Mouse (Mus musculus) liver, embryonic 14.5 days (tissue): ENCODE results near the gene Ss18l2. TPM values are rescaled to one million over a fixed set of nuclear protein-coding genes. Genes with fewer than 3 reads are reported as not detected.

Experiments used
- ATAC-seq: fragments of 200-750 bp; cut with Nextera tagmentation; 2 replicates; pipeline ENCODE4 v1.8.0; 2017; ENCODE audit warnings: moderate number of reproducible peaks, mild to moderate bottlenecking, moderate library complexity; ENCODE audit not compliant: insufficient read depth
- DNase-seq, 3 experiments: peaks; one replicate each; pipeline ENCODE4 v3.0.0-alpha.2; 2012 to 2013; ENCODE audit warnings: low read depth in 3 of 3, low spot score in 3 of 3
- H3K27ac ChIP-seq: fragments of 300-500 bp; sonication (generic); 2 replicates; pipeline ENCODE4 v1.5.1; 2014; ENCODE audit warnings: moderate library complexity, mild to moderate bottlenecking, control low read depth, inconsistent platforms
- H3K27me3 ChIP-seq: fragments of 300-500 bp; sonication (generic); 2 replicates; pipeline ENCODE4 v1.6.1; 2014; ENCODE audit warnings: mild to moderate bottlenecking, low read length, moderate library complexity; ENCODE audit not compliant: control insufficient read depth, insufficient read depth
- H3K36me3 ChIP-seq: fragments of 300-500 bp; sonication (generic); replicated peaks from 2 replicates; pipeline ENCODE4 v1.6.1; 2014; ENCODE audit warnings: low read depth; ENCODE audit not compliant: control insufficient read depth, insufficient read depth
- H3K4me1 ChIP-seq, 2 experiments: fragments of 200-500 bp in 1 of 2; fragments of 300-500 bp in 1 of 2; sonication (generic) in 1 of 2; replicated peaks; 2 replicates each; pipeline ENCODE4 v1.6.1; 2012 to 2014; ENCODE audit warnings: antibody characterized with exemption in 1 of 2, inconsistent platforms in 1 of 2, low read length in 1 of 2; ENCODE audit not compliant: control insufficient read depth in 2 of 2, insufficient read depth in 2 of 2
- H3K4me2 ChIP-seq: fragments of 300-500 bp; sonication (generic); 2 replicates; pipeline ENCODE4 v1.6.1; 2014; ENCODE audit warnings: low read depth, mild to moderate bottlenecking, control low read depth, moderate library complexity
- H3K4me3 ChIP-seq, 2 experiments: fragments of 200-500 bp in 1 of 2; fragments of 300-500 bp in 1 of 2; sonication (generic) in 1 of 2; 2 replicates each; pipeline ENCODE4 v1.5.1; 2012 to 2014; ENCODE audit warnings: low read depth in 2 of 2, low read length in 2 of 2, mild to moderate bottlenecking in 2 of 2, control low read depth in 1 of 2, inconsistent platforms in 1 of 2, moderate library complexity in 1 of 2; ENCODE audit not compliant: insufficient read depth in 1 of 2
- H3K9ac ChIP-seq: fragments of 300-500 bp; sonication (generic); replicated peaks from 2 replicates; pipeline ENCODE4 v1.6.1; 2014; ENCODE audit warnings: mild to moderate bottlenecking, control low read depth, moderate library complexity
- H3K9me3 ChIP-seq: fragments of 300-500 bp; sonication (generic); 2 replicates; pipeline ENCODE4 v1.6.1; 2016; ENCODE audit warnings: low read length, mixed read lengths; ENCODE audit not compliant: control insufficient read depth
- CTCF ChIP-seq: IDR thresholded peaks from 2 replicates; pipeline ENCODE4 v1.5.1; 2016; ENCODE audit warnings: antibody characterized with exemption, low read depth, control low read depth
- EP300 ChIP-seq: IDR thresholded peaks from 2 replicates; pipeline ENCODE4 v1.6.1; 2016; ENCODE audit warnings: antibody characterized with exemption, low read depth
- WGBS: fragments of 180-500 bp; shearing (Covaris S2); extraction: QIAGEN DNeasy Blood & Tissue Kit; methylation state at CpG from one replicate; pipeline ENCODE4 v1.1.7; 2014; ENCODE audit not compliant: insufficient replicate concordance; 5-methylcytosine and 5-hydroxymethylcytosine counted together
- polyA plus RNA-seq, 2 experiments: library from polyadenylated mRNA; depleted of rRNA in 1 of 2; stranded (reverse) in 1 of 2; unstranded in 1 of 2; fragments of >200 nt; fragmentation: Nextera tagmentation in 1 of 2; extraction: Ambion mirVana in 1 of 2; gene quantifications; 2 replicates each; pipeline versions ENCODE4 v1.2.1 to v1.2.3; 2012 to 2014

The Ss18l2 gene
- polyA plus RNA-seq (2012; rRNA removed) (23.4 and 24.8 TPM in 2 replicates), polyA plus RNA-seq (2014; fragmentation: Nextera tagmentation; extraction: Ambion mirVana) (76.8 and 83.3 TPM in 2 replicates)

DNA sequence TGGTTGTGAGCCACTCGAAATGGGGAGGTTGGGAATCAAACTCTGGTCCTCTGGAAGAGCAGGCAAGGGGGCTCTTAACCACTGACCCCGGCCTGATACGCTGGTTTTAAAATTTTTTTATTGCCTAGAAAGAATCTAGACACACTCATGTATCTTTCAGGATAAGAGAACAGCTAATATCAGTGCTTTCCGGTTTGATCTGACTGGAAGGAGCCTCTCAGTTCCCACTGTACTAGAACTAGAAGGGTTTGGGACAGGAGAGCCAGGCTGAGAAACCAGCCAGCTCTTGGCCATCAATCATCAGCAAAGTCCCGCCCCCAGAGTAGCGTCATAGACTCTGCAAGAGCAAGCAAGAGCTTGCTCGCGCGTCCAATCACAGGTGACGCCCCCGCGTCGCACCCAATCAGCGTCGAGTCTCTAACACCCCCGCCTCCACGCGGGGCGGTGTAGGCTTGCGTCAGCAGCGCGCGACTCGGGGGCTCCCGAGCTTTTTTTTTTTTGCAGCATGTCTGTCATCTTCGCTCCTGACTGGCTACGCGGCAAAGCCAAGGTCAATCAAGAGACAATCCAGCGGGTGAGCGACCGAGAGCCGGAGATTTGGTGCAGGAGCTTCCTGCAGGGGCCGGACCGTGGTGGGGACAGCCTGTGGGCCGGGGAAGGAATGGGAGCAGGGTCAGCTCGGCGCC lies at the start of gene Ss18l2:
TSS of gene Ss18l2 (plus strand) at position 432 of the 686 bp plus-strand sequence.
- WGBS, result 4% methylated on average over 37 of the region's 37 CpGs
- peak within 1 kb of the TSS; percentile 91 for H3K27ac ChIP-seq
- peak within 1 kb of the TSS; percentile 95 for H3K9ac ChIP-seq

GRCm38 (mm10) chr9:121663467-121663866 lies 46.7 kb upstream of the Ss18l2 start:
- Histone ChIP-seq H3K4me2 (no peak overlapping the region), H3K36me3 (no peaks in the 10 kb centered on the region), H3K4me1 (no peaks in the 10 kb centered on the region), H3K9me3 (no peaks in the 10 kb centered on the region), H3K27ac (no peak overlapping the region), H3K27me3 (no peaks in the 10 kb centered on the region; the same call in 1 of the 2 replicates), H3K9ac (no peak overlapping the region), H3K4me3 (no peak overlapping the region)
- TF ChIP-seq CTCF, result no peak
- 51% methylated on average over 6 of the region's 6 CpGs for WGBS
- DNase-seq (no peak), ATAC-seq (no peak)

More for the DNA sequence above, at the start of gene Ss18l2:
- no peak for TF ChIP-seq EP300
- TF ChIP-seq CTCF, result no peak
- peak; percentile 90 for ATAC-seq
- peak; percentile 99 for DNase-seq
- H3K4me3 ChIP-seq, result peak within 1 kb of the TSS; percentile 93 to 95
- peaks cover 26 to 35% of the 10 kb centered on the region in 2 experiments for H3K4me1 ChIP-seq
- H3K36me3 ChIP-seq, result peaks cover 6% of the 10 kb centered on the region
- no peaks in the 10 kb centered on the region for H3K27me3 ChIP-seq
- H3K4me2 ChIP-seq, result peak within 1 kb of the TSS; percentile 75
- no peaks in the 10 kb centered on the region for H3K9me3 ChIP-seq

- no peaks in the 10 kb centered on the region for H3K4me1 ChIP-seq
- no peak for TF ChIP-seq EP300
- no peak for TF ChIP-seq CTCF
- H3K4me3 ChIP-seq, result no peak overlapping the region
- WGBS, result 64% methylated on average over 5 of the region's 5 CpGs
- ATAC-seq (no peak), DNase-seq (no peak)
- H3K4me2 ChIP-seq, result no peak overlapping the region
- H3K27me3 ChIP-seq, result no peaks in the 10 kb centered on the region; the same call in 1 of the 2 replicates
- no peaks in the 10 kb centered on the region for H3K9me3 ChIP-seq
- no peaks in the 10 kb centered on the region for H3K36me3 ChIP-seq
- H3K9ac ChIP-seq, result no peak overlapping the region
- H3K27ac ChIP-seq, result no peak overlapping the region
Observed at GRCm38 (mm10) chr9:121664104-121664503, 46.0 kb upstream of the Ss18l2 start.

- ATAC-seq (no peak), DNase-seq (no peak)
- Histone ChIP-seq H3K4me1 (peaks cover 0 to 2% of the 10 kb centered on the region in 2 experiments; a peak in 1 of 4 replicates), H3K36me3 (no peaks in the 10 kb centered on the region), H3K27me3 (peaks cover 8% of the 10 kb centered on the region; the same call in 1 of the 2 replicates), H3K9ac (no peak overlapping the region), H3K27ac (no peak overlapping the region), H3K4me2 (no peak overlapping the region), H3K9me3 (no peaks in the 10 kb centered on the region), H3K4me3 (no peak overlapping the region)
- 66% methylated on average over 16 of the region's 16 CpGs for WGBS
- no peak for TF ChIP-seq EP300
- no peak for TF ChIP-seq CTCF
Observed at GRCm38 (mm10) chr9:121666957-121667630, 43.0 kb upstream of the Ss18l2 start.

GRCm38 (mm10) chr9:121667822-121668221 lies 42.3 kb upstream of the Ss18l2 start:
- ATAC-seq (no peak), DNase-seq (no peak)
- H3K4me3 ChIP-seq, result no peak overlapping the region
- no peaks in the 10 kb centered on the region for H3K36me3 ChIP-seq
- no peak overlapping the region for H3K27ac ChIP-seq
- no peak overlapping the region for H3K4me2 ChIP-seq
- TF ChIP-seq CTCF, result no peak
- TF ChIP-seq EP300, result no peak
- H3K27me3 ChIP-seq, result peaks cover 8% of the 10 kb centered on the region; the same call in 1 of the 2 replicates
- no peak overlapping the region for H3K9ac ChIP-seq
- H3K4me1 ChIP-seq, result peaks cover 0 to 5% of the 10 kb centered on the region in 2 experiments; a peak in 1 of 4 replicates
- 58% methylated on average over 11 of the region's 11 CpGs for WGBS
- no peaks in the 10 kb centered on the region for H3K9me3 ChIP-seq
